Mouse (Mus musculus): ENCODE data around the gene Ddx28.

The Ddx28 gene

DNA sequence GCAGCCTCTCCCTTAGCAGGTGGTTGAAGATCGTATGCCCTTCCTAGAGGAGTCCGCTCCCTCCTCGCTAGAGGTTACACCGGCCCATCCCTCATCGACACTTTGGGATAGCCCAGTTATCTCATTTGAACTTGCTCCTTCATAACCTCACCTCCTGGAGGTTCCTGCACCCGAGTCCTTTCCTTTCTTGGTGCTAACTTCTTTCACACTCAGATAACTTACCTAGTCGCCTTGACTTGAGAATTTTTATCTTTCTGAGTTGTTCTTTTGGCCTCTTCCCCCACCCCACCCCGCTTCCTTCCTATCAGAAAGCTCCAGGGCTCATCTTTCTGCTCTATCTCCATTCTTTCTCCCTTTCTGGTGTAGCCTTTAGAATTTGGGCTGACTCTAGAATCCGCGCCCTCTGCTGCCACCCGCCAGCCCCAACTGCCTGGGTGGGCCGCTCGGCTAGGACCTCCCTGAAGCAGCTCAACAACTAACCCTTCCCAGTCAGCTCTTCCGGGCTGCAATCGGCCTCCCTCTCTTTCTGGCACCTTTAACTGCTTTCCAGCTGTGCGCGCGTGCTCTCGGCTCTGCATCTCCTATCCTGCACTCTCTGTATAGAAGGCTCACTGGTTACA lies 44.9 kb downstream of the Ddx28 start:
- DNase-seq (ENCODE audit: low spot score in 2 of 2): peak; percentile 61 to 73

DNA sequence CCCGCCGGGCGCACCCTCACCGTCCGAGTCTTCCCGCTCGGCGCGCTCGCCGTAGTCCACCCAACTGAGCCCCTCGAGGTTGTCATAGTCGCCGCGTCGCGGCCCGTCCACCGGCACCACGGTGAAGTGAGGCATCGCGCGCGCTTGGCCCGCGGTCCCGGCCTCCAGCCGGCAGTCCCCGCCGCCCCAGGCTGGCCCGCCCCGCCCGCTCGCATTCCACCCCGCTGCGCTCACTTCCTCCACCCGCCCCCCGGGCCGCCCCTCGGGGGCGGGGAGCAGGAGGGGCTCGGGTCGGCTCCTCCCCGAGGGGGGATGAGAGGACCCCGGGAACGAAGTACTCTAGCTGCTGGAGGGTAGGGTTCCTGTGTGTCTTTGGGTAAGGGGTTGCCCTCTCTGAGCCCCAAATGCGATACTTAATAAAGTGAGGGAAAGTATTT lies 45.8 kb downstream of the Ddx28 start, which contains the start of gene Slc12a4:
Gene Slc12a4, minus strand, starts transcription at position 193 of the 437 bp plus-strand sequence.
- DNase-seq (ENCODE audit: low spot score in 2 of 2): peak; percentile 76 to 89

DNA sequence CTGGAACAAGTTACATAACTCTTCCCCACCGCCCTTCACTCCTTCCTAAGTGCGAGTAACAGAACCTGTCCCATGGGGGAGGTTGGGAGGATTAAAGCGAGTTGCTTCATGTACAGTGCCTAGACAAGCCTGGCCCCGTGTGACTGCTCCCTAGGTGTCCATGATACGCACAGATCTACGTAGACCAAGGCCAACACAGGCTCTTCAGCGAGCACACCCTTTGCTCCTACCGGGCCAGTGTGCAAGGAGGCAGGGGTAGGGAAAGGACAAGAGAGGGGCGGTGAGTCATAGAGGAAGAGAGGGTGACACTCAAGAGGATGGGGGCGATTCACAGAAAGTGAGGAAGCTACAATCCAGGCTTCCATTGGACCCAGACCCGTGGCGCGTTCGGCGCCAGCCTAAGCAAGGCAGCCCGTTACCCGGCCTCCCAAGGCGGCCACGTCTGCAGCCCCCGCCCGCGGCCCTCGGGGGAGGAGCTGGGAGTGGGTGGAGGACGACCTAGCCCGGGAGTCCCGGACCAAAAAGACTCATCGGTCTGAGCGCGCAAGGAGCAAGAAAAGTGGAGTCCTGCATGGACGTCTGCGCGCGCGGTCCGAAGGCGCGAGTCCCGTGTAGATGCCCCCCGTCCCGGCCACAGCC lies 46.3 kb downstream of the Ddx28 start:
- DNase-seq (ENCODE audit: low spot score in 2 of 2): peak; percentile 62 to 83

DNA sequence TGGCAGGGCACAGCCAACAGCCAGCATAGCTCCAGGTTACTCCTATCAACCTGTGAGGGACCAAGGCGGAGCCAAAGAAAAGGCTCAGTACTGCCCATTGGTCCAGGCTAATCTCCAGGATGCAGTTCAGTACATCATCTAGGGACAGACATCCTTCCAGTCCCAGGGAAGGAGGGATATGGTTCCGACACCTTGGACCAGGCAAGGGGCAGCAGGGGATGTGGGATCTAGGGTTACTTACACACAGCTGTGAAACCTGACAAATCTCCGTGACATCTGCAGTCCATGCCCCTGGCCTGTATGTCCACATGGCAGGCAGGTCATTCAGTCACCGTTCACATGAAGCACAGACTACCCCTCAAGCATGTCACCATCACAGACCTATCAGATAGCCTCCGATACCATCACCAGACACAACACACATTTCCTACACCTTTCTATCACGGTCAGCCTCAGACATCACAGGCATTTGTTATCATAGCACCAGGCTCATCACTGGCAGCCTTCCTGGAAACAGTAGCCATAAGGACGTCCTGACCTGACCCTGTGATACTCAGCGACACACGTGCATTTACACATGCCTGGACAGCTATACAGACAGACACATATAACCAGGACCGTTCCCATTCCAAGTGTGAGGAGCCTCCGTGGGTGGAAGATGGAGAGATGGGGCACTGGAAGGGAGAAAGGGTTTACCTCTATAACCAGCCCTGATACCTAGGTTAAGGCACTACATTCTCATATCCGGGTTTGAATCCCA lies 47.0 kb downstream of the Ddx28 start:
- peak in 1 of 2 experiments; percentile 58 for DNase-seq (ENCODE audit: low spot score in 2 of 2)

DNA sequence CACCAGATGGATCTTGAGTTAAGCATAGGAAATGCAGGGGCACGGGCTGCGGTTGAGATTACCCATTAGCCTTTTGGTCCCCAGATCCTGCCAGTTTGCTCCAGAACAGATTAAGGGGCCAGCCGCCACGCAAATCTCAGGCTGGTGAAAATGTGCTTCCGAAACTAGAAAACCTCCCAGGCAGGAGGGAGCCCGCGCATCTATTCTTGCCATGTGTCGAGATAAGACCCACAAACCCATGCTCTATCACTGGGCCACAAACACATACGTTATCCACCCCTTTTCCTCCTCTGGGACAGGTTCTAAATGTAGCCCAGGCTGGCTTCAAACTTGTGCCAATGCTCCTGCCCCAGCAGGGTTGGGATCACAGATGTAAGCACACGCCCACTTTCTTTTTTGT lies 50.1 kb downstream of the Ddx28 start:
- DNase-seq (ENCODE audit: low spot score in 2 of 2): no peak

DNA sequence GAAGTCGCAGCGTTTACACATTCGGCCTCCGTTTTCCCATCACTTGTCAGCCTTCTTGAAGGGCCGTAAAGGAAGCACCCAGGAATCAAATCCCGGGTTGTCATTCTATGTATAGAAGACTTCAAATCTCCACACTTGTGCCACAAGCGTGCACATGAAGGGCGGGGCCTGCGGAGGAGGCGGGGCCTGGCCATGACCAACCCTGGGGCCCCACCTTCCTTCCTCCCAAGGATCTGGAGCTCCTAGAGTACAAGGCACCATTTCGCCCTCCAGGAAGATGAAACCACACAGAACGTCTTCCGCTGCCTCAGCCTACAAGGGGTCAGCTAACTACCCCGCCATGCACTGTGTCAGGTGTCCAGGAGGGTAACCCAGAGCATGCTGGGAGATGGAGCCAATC lies 50.6 kb downstream of the Ddx28 start:
- peak in 1 of 2 experiments; percentile 60 for DNase-seq (ENCODE audit: low spot score in 2 of 2)
